Mouse (Mus musculus) bone marrow, adult 2 months (tissue): Measurements from ENCODE around the gene Ccdc33. TPM values are rescaled to one million over a fixed set of nuclear protein-coding genes. Genes with fewer than 3 reads are reported as not detected.

Source experiments
- H3K27ac ChIP-seq: fragments of 200-500 bp; 2 replicates; pipeline ENCODE4 v1.5.1; 2012; ENCODE audit warnings: low read depth, mild to moderate bottlenecking, control low read depth, inconsistent platforms, low read length; ENCODE audit not compliant: control insufficient read depth, poor library complexity, insufficient read depth
- H3K4me1 ChIP-seq: fragments of 200-500 bp; 2 replicates; pipeline ENCODE4 v1.6.1; 2011; ENCODE audit warnings: low read length; ENCODE audit not compliant: control insufficient read depth, insufficient read depth
- H3K4me3 ChIP-seq: fragments of 200-500 bp; replicated peaks from 2 replicates; pipeline ENCODE3; 2011; ENCODE audit warnings: mild to moderate bottlenecking, low read depth, low read length, control low read depth; ENCODE audit not compliant: control insufficient read depth
- CTCF ChIP-seq: fragments of 200-500 bp; IDR thresholded peaks from 2 replicates; pipeline ENCODE4 v1.5.1; 2011; ENCODE audit warnings: low read length, control low read depth; ENCODE audit not compliant: control insufficient read depth, insufficient read depth
- POLR2A ChIP-seq: fragments of 200-500 bp; IDR thresholded peaks from 2 replicates; pipeline ENCODE4 v1.6.1; 2011; ENCODE audit warnings: low read depth, mild to moderate bottlenecking, control low read depth, low read length, borderline replicate concordance; ENCODE audit not compliant: control insufficient read depth
- WGBS: fragments of 180-500 bp; shearing (Covaris S2); methylation state at CpG from one replicate; pipeline ENCODE4 v1.1.7; 2018; 5-methylcytosine and 5-hydroxymethylcytosine counted together
- polyA plus RNA-seq: library from polyadenylated mRNA; stranded (reverse); fragments of >200 nt; gene quantifications from 2 replicates; pipeline ENCODE4 v1.2.4, GENCODE M21; 2011; ENCODE audit warnings: low replicate concordance; ENCODE audit not compliant: missing spikeins, insufficient read depth, insufficient read length

Gene Ccdc33
- polyA plus RNA-seq, 1 experiment = not detected

GRCm38 (mm10) chr9:58011552-58011951, 107.1 kb downstream of the Ccdc33 start:
- Histone ChIP-seq H3K27ac (no peak overlapping the region), H3K4me1 (peaks cover 2% of the 10 kb centered on the region; the same call in 1 of the 2 replicates), H3K4me3 (no peak overlapping the region)
- 82% methylated on average over 8 of the region's 8 CpGs for WGBS
- TF ChIP-seq CTCF = no peak
- TF ChIP-seq POLR2A = no peak

DNA sequence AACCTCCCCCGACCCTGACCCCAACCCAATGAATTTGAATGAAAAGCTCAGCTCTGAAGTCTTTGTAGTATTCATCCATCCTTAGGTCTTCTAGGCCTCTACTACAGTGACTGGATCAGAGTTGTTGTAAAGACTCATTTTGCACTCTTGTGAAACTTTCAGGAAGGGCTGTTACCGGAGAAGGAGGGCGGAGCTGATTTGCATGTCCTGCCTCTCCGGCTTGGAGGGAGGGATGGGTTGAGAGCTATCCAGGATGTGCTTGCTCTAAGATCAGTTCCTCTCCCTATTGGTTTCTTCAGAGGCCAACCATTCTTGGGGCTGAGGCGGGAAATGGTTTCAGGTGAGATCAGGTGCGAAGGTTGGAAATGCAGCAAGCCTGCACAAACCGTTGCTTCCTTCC, 107.6 kb downstream of the Ccdc33 start:
- Histone ChIP-seq H3K27ac (no peak overlapping the region), H3K4me1 (peaks cover 2% of the 10 kb centered on the region; the same call in 1 of the 2 replicates), H3K4me3 (no peak overlapping the region)
- TF ChIP-seq CTCF (no peak), POLR2A (no peak)
- WGBS = 57% methylated on average over 7 of the region's 7 CpGs

GRCm38 (mm10) chr9:58009588-58009987, 109.0 kb downstream of the Ccdc33 start:
- Histone ChIP-seq H3K4me1 (peaks cover 3% of the 10 kb centered on the region; the same call in 1 of the 2 replicates), H3K4me3 (no peak overlapping the region), H3K27ac (no peak overlapping the region)
- TF ChIP-seq CTCF (no peak), POLR2A (no peak)
- WGBS = 65% methylated on average over 3 of the region's 3 CpGs

DNA sequence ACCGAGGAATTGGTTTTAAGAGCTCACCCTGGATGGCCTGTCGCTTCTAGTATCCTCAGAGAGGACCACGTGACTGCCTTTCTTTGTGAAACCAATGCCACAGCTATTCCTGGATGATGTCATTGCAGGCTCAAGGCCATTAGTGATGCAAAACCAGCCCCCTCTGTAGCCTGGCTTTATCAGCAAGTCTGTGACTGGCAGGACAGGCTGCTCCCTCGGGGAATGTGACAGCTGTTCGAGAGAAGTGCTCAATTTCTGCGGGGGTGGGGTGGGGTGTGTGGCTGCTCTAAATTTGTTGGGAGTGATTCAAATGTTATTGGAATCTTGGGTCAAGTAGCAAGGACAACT, 109.6 kb downstream of the Ccdc33 start:
- TF ChIP-seq POLR2A (no peak), CTCF (no peak)
- H3K27ac ChIP-seq = no peak overlapping the region; the same call in 1 of the 2 replicates
- 51% methylated on average over 6 of the region's 6 CpGs for WGBS
- no peak overlapping the region for H3K4me3 ChIP-seq
- peaks cover 3% of the 10 kb centered on the region; the same call in 1 of the 2 replicates for H3K4me1 ChIP-seq

DNA sequence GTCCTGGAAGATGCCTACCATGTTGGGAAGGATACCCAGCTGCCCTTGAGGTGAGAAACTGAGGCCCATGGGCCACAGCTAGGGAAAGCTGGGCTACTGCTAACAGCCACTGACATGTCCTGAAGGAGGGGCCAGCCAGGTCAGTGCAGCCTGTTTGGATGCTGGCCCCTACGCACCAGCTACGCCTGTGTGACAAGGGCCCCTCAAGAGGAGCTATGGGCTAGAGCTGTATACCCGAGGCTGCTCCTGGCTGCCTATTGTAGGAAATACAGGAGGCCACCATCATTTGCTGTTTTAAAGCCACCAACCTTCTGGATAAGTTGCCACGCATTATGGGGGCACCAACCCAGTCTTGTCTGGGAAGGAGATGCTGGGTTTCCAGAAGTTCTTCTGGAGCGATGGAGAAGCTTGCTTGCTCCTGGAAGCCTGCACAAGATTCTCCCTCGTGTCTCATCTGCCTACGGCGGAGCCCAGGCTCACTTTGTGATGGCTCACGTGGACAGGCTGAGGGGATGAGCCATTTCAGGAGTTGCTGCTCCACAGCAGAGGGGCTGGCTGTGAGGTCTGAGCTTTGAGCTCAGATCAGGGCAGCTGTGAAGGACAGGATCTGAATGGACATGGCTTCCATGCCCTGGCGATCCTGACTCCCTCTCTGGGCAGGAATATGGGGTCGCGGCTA, 110.1 kb downstream of the Ccdc33 start:
- no peak for TF ChIP-seq CTCF
- TF ChIP-seq POLR2A = no peak
- Histone ChIP-seq H3K27ac (no peak overlapping the region; the same call in 1 of the 2 replicates), H3K4me3 (no peak overlapping the region), H3K4me1 (peaks cover 3% of the 10 kb centered on the region; the same call in 1 of the 2 replicates)
- WGBS = 82% methylated on average over 12 of the region's 12 CpGs

GRCm38 (mm10) chr9:58005753-58006461, 112.7 kb downstream of the Ccdc33 start, which contains the start of gene Cyp11a1:
TSS of gene Cyp11a1 (plus strand) at chr9:58006411.
- H3K27ac ChIP-seq = peak within 1 kb of the TSS; percentile 59; the same call in 1 of the 2 replicates
- WGBS = 61% methylated on average over 16 of the region's 16 CpGs
- H3K4me3 ChIP-seq = no peak within 1 kb of the TSS
- no peak for TF ChIP-seq POLR2A
- no peak for TF ChIP-seq CTCF
- H3K4me1 ChIP-seq = peaks cover 3% of the 10 kb centered on the region; the same call in 1 of the 2 replicates

GRCm38 (mm10) chr9:58003272-58003671, 115.4 kb downstream of the Ccdc33 start:
- TF ChIP-seq CTCF (no peak), POLR2A (no peak)
- WGBS = 11% methylated on average over 2 of the region's 2 CpGs
- Histone ChIP-seq H3K4me3 (no peak overlapping the region), H3K27ac (no peak overlapping the region), H3K4me1 (peaks cover 3% of the 10 kb centered on the region; the same call in 1 of the 2 replicates)

DNA sequence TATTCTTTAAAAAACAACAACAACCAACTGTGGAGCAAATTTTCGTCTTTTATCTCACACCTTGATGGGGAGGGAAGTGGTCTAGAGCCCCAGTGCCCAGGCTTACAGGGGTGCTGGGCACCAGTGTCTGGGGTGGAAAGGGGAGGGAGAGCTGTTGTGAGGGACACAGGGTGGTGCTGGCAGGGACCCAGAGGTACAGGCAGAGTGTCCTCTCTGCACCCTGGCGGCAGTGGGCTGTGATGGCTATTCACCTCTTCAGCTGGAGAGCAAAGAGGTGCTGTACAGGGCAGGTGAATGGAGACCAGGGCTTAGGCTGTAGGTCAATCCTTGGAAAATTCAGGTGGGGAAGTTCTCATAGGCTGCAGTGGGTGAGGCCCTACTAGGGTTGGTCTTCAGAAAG, 118.9 kb downstream of the Ccdc33 start:
- Histone ChIP-seq H3K4me3 (no peak overlapping the region), H3K4me1 (no peaks in the 10 kb centered on the region), H3K27ac (no peak overlapping the region)
- no peak for TF ChIP-seq POLR2A
- no peak for TF ChIP-seq CTCF
- WGBS = 43% methylated on average over 2 of the region's 2 CpGs

DNA sequence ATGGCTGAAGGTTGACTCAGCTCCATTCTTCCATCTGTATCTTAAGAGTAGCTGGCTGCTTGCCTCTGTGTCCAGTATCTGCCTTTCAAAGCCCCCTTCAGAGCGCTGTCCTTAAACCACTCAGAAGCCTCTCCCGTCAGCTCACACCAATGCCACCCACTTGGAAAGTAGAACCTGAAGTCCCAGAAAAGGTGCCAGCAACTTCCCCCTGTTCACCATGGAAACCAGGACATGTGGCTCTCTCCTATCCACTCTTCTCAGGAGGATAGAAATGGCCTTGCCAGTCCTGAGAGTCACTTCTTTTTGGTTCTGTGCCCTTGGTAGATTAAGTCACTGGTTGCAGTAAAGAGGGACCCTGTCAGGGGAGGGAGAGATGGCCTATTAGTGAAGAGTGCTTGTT, 119.9 kb downstream of the Ccdc33 start:
- no peak overlapping the region for H3K27ac ChIP-seq
- no peak for TF ChIP-seq CTCF
- no peak for TF ChIP-seq POLR2A
- H3K4me1 ChIP-seq = no peaks in the 10 kb centered on the region
- 56% methylated on average over 2 of the region's 2 CpGs for WGBS
- no peak overlapping the region for H3K4me3 ChIP-seq
